Mouse (Mus musculus) mammary gland, adult 2 months (tissue): ENCODE data around the gene Zfp334. TPM values are rescaled to one million over a fixed set of nuclear protein-coding genes. Genes with fewer than 3 reads are reported as not detected.

ENCODE experiments used
- polyA plus RNA-seq: library from polyadenylated mRNA; depleted of rRNA; stranded (reverse); fragments of >200 nt; gene quantifications from 2 replicates; pipeline ENCODE4 v1.2.3, GENCODE M21; 2012; ENCODE audit warnings: low replicate concordance; rRNA removed

Gene Zfp334
- polyA plus RNA-seq: 1.3 and 2.2 TPM in 2 replicates

DNA sequence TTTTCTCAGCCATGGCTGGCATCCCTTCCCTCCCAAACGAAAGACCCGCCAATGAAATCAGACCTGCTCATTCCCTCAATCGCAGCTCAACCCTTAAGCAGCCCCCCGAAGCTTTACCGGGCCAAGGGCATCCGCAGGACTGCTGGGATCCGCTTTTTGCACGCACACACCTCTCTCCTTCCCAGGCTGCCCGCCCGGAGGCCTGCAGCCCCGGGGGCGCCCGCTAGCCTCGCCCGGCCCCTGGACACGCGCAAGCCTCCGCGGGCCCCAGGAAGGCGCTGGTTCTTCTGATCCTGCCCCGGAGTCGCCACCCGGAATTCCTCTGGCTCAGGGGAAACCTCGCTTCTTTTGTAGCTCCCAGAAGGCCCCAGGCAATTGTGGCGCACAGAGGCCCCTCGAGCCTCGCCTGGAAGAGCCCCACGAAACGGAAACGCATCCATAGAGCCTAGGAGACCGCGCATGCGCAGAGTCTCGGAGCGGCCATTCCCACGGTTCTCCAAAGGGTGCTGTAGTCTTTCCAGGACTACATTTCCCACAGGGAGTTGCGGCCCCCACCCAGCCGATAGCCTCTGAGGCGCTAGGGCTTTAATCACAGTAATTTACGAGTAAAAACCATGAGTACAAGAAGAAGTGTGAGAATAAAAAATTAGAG is at the start of gene Zfp334:
Zfp334 (minus strand) TSS at position 416 of the 652 bp plus-strand sequence.

DNA sequence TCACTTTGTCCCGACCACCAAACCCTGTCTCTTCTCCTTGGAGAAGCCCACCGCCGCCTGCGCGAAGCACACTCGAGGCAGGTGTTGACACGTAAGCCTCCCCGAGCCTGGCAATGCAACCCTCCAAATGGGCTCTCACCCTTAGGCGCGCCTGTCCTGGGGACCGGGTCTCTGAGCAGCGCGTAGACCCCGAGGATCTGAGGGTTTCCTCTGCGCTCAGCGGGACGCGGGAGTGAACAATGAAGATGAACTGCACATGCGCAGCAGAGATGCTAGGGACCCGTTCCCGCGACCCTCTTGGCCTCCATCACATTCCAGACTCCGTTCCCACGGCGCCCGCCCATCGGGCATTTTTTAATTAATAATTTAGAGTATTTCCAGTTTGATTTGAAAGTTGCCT is 19.6 kb downstream of the Zfp334 start, which contains the start of gene Zfp663:
Zfp663 (minus strand) TSS at position 234 of the 400 bp plus-strand sequence.

GRCm38 (mm10) chr2:165326304-165327190 is 61.5 kb downstream of the Zfp334 start, which contains the start of gene Elmo2:
TSS of gene Elmo2 (minus strand) at chr2:165326479.

Other genes starting within 250 kb of the Zfp334 start
- gene Cdh22, start 153.4 kb downstream of the Zfp334 start, polyA plus RNA-seq: 0.39 and 1.0 TPM in 2 replicates
- 78.4 and 86.8 TPM in 2 replicates for gene Slc35c2, start 100.4 kb downstream of the Zfp334 start, polyA plus RNA-seq
- 77.5 and 109 TPM in 2 replicates for gene Elmo2, start 61.8 kb downstream of the Zfp334 start, polyA plus RNA-seq
- not detected in 2 replicates for gene Zfp663, start 19.5 kb downstream of the Zfp334 start, polyA plus RNA-seq
- gene Ocstamp, start 12.1 kb upstream of the Zfp334 start, polyA plus RNA-seq: 0.79 and 1.0 TPM in 2 replicates
- 5.3 and 5.8 TPM in 2 replicates for gene Slc13a3, start 85.0 kb upstream of the Zfp334 start, polyA plus RNA-seq
- 19.2 and 28.1 TPM in 2 replicates for gene Trp53rka, start 105.1 kb upstream of the Zfp334 start, polyA plus RNA-seq
- gene Slc2a10, start 115.5 kb upstream of the Zfp334 start, polyA plus RNA-seq: 6.5 and 7.3 TPM in 2 replicates
- 29.8 and 36.4 TPM in 2 replicates for gene Eya2, start 206.8 kb upstream of the Zfp334 start, polyA plus RNA-seq